Mouse (Mus musculus) embryo, embryonic 11.5 days (tissue): Measurements from ENCODE around the gene Ptms.
"Not testable (repeated sequence)": the region's sequence is repeated elsewhere in the genome, so short reads cannot be mapped to it uniquely, and the experiment has no call there.

Experiments
- DNase-seq: peaks from one replicate; pipeline ENCODE4 v3.0.0-alpha.2; 2012; ENCODE audit warnings: low read depth, low spot score

Ptms gene

DNA sequence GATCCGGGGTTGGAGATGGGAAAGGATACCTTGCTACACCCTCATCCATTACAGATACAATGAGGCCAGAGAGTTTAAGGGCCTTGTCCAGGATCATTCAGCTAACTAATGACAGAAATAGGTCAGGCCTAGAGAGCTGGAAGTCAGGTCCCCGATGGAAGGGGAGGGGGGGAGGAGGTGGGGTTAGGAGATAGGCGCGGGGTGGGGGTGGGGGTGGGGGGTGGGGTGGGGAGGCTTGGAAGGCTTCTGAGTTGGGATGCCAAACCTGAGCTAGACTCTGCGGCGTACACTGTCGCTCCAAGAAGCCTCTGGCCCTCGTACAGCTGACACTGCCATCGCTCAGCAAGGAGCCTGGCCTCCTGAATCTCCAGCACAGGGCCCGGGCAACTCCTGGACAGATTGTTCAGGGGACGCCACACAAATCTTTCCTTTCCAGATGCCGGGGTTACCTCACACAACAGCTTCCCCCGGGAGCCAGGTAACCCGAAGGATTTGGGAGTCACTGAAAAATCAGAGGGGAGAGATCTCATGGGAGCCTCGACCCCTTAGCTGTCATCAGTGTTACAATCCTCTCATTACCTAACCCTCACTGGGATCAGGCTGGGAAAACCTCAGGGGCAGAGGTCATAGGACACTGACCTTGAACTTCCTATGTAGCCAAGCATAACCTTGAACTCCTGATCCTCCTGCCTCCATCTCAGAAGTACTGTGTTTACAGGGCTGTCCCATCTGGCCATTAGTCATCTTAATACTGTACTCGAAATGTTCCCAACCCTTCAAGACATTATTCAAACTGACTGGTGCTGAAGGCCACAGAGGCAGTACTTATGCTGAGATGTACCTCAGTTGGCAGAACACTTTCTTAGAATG lies 14.7 kb downstream of the Ptms start:
- no peak for DNase-seq

- peak; percentile 72 for DNase-seq
These were observed 15.5 kb downstream of the Ptms start for GRCm38 (mm10) chr6:124904161-124904981.

DNA sequence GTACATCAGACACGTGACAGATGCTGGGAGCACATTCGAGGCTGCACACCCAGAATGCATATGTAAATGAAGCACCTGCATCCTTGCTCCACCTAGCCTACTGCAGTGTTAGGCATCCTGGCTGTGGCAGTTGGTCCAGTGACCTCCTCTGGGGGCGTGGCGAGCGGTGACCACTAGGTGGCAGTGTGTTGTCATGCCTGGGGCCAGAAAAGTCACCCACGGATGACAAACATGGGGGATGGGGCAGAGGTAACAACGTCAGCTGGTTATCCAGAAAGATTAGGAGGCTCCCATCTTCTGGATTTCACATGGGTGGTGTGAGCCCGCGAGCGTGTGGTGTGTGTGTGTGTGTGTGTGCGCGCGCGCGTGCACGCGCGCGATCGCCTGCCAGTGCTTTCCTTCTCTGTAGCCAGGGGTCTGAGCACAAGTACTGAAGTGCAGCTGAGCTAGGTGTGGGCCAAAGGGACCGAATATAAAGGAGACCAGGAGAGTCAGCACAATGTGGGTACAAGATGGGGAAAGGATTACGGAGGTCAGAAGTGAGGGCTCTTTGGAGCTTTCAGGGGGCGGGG lies 16.2 kb downstream of the Ptms start:
- DNase-seq, result peak; percentile 89

- DNase-seq, result no peak
These were observed 18.1 kb downstream of the Ptms start for GRCm38 (mm10) chr6:124901851-124902250.

- no peak for DNase-seq
These were observed 19.0 kb downstream of the Ptms start for GRCm38 (mm10) chr6:124900801-124901480.

DNA sequence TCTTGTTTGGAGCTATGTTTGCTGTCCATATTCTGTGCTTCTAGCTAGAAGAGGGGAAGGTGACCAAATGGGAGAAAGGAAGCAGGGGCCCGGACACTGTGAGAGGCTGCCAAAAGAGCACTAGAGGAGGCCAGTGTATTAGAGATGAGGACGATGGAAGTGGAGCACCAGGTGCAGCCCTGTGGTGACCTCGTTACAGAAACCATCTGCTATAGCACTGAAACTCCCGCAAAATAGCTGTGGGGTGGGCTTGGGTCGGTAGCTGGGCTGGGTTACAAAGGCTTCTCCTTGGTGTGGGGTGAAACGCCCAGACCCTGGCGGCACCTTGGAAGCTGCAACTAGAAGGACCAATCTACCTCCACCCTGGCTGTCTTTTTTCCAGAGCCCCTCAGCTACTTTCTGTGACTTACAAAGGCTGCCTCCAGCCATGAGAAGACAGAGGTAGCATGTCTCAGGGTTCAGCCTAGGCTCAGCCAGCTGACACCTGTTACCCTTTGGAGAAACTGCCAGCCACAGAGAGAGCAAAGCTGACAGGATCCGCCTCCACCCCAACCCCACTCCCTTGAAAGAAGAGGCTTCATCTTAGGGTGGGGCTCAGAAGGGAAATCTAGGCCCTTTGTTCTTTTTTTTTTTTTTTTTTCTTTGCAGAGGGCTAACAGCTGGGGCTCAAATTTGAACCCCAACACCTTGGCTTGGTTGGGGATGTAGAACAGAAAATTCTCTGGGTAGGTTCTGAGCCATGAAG lies 19.7 kb downstream of the Ptms start:
- DNase-seq, result no peak

GRCm38 (mm10) chr6:124898359-124898758 lies 21.5 kb downstream of the Ptms start:
- DNase-seq, result no peak

DNA sequence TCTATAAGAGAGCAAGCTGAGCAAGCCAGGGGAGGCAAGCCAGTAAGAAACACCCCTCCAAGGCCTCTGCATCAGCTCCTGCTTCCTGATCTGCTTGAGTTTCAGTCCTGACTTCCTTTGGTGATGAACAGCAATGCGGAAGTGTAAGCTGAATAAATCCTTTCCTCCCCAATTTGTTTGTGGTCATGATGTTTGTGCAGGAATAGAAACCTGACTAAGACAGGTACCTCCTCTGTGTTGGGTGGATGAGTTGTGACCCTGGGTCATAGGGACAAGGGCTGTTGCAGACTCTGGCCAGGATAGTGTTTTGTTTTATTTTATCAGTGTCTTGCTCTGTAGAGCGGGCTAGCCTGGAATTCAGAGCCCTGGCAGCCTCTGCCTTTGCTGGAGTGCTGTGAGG lies 25.8 kb downstream of the Ptms start:
- not testable (repeated sequence) for DNase-seq

GRCm38 (mm10) chr6:124890997-124891396 lies 28.9 kb downstream of the Ptms start:
- no peak for DNase-seq

- no peak for DNase-seq
These were observed 31.3 kb downstream of the Ptms start for GRCm38 (mm10) chr6:124888555-124889125.

- no peak for DNase-seq
These were observed 31.9 kb downstream of the Ptms start, which contains the start of gene Cd4 for GRCm38 (mm10) chr6:124887986-124888385. TSS of gene Cd4 (minus strand) at chr6:124888221.

- no peak for DNase-seq
These were observed 33.9 kb downstream of the Ptms start for GRCm38 (mm10) chr6:124885956-124886381.

DNA sequence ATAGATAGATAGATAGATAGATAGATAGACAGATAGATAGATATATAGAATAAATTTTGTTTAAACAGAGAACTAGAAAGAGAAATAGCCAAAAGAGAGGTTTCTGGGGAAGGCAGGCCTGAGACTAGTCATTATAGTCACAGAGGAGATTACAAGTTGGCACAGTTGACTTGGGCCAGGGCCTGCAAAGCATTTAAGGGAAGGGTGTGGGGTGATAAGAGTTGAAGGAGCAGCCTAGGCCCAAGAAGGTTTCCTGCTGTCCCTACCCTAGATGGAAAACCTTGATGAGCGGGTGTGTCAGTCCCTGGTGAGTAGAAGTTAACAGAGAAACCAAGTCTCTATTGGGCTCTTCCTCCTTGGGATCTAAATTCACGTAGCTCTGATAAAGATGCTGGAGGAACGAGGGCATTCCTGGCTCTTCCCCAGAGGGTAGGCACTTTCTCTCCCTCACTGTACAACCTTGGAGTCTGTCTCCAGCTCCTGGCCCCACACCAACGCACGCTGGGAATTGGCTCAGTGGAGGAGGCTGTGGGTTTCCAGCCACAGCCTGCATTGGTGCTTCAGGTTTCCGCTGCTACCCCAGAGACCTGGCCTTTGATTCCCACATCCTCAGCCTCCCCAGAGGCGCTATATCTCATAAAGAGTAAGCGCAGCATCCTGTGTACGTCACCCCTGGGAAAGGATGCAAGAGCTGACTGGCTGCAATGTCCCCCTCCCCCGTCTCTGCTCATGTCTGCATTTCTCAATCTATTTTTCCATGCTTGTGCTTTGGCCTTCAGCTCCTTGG lies 35.0 kb downstream of the Ptms start:
- no peak for DNase-seq

GRCm38 (mm10) chr6:124883351-124883750 lies 36.6 kb downstream of the Ptms start:
- DNase-seq, result no peak

GRCm38 (mm10) chr6:124881821-124882220 lies 38.1 kb downstream of the Ptms start:
- DNase-seq, result no peak

DNA sequence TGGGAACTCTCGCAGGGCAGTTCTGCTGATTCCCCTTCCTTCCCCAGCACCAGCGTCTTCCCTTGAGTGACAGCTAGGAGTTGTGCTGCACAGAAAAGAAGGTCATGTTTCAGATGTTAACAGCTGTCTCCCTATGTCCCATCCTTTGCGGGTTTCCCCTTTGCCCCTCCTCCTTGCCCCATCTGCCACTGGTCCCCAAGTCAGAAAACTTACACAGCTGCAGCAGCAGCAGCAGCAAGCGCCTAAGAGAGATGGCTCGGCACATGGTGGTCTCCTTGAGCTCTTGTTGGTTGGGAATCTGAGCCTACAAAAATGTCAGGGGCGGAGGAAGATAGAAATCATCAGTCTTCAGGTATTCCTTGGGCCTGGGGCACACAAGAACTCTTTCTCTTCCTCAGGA lies 40.5 kb downstream of the Ptms start:
- no peak for DNase-seq

GRCm38 (mm10) chr6:124874348-124874747 lies 45.6 kb downstream of the Ptms start:
- no peak for DNase-seq

DNA sequence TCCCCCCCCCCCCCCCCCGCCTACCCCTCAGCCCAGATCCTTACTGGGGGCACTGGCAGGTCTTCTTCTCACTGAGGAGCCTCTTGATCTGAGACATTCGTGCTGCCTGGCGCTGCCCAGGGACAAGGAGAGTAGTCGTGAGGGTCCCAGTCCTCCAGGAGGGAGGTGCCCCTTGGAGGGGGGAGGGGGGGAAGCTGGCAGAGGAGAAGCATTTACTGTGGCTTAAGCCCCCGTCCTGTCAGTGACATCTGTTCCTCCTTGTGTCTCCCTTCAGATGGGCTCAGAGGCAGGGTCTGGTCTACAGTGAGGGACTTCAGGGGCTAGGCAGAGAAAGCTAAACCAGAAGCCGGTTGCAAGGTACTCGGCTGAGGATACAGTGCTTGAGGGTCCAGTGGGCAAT lies 53.3 kb downstream of the Ptms start:
- no peak for DNase-seq

GRCm38 (mm10) chr6:124865766-124866362 lies 54.0 kb downstream of the Ptms start:
- no peak for DNase-seq
